Mouse (Mus musculus) T-helper 17 cell (primary cell): ENCODE results near the gene Ccdc12.

Experiments
- in situ Hi-C, 2 experiments: fragments of 300-600 bp; cut with MboI, MseI; formaldehyde crosslinking; loops; 1 replicate in 1 of 2; 2 replicates in 1 of 2; pipeline ENCODE4 v1.15.1; 2025; ENCODE audit warnings: high pct_unique_total_duplicates in 2 of 2

Ccdc12 gene

GRCm38 (mm10) chr9:110656249-110657221 lies at the start of gene Ccdc12:
Gene Ccdc12 (plus strand): TSS chr9:110656503.
- in situ Hi-C loops: no loop called here

DNA sequence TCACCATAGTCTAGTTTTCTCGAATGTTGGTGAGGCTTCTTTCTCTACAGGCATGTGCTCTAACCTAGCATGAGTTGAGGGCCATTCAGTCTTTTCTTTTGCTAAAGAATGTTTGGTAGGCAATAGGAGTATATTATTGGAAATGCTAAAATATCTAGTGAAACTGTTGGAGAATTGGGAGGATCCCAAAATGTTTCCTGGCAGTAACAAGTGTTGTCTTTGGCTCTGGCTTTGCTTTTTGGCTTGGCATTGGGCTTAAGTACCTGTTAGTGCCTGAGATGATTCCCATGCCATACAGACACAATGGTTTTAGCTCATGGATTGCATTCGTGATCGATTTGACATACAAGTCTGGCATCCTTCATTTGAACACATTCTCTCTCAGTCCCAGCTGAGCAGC lies 44.8 kb upstream of the Ccdc12 start:
- in situ Hi-C loops: loop anchor here in 1 of 2 experiments (25.0 kb wide), 1 partner anchor 174 kb away; no protein-coding TSS in a partner anchor

- in situ Hi-C loops: loop anchor here in 1 of 2 experiments (25.0 kb wide), 1 partner anchor 180 kb away; no protein-coding TSS in a partner anchor
Measured at GRCm38 (mm10) chr9:110617081-110617480, 39.2 kb upstream of the Ccdc12 start.

- in situ Hi-C loops: loop anchor here in 1 of 2 experiments (25.0 kb wide), 1 partner anchor 183 kb away; no protein-coding TSS in a partner anchor
Measured at GRCm38 (mm10) chr9:110620180-110620579, 36.1 kb upstream of the Ccdc12 start.

DNA sequence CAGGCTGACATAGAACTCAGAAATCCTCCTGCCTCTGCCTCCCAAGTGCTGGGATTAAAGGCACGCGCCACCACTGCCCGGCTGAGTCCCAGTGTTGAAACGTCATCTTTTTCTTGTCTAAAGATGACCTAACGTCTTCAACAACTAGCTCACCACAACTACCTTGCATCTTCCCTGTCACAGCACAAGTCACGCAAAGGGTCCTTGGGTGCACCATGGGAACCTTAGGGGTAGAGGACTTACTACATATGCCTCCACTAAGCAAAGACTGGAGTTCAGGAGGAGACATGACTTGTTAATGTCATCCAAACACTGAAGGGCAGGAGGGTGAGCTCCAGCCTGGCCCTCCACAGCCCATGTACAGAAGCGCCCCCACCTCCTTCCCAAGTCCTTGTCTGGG lies 35.6 kb upstream of the Ccdc12 start:
- in situ Hi-C loops: loop anchor here in 1 of 2 experiments (25.0 kb wide), 1 partner anchor 183 kb away; no protein-coding TSS in a partner anchor

DNA sequence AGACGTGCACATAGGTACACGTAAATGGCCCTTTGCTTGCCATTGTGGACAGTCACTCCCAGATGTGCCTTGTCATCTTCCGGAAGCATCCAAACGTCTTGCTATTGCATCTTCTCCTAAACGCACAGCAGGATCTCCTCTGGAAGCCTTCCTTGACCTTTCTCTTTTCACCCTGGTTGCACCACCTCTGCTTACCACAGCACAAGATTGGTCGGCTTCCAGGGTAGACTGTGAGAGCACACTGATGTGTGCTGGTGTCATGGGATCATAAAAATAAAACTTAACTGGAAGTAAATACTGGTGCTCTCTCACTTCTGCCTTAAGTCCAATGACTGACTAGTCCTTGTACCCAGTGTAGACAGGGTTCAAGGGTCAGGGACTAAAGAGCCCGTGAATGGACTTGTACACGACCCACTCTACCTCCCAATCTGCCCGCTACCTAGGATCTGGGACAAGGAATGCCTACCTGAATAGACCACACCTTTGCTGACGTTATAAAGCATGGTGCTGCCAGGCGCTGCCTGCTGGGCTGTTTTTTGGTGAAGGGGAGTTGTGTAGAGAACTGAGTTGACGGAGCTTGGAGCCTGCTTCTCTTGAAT lies 33.6 kb upstream of the Ccdc12 start:
- in situ Hi-C loops: loop anchor here in 1 of 2 experiments (25.0 kb wide), 1 partner anchor 185 kb away; no protein-coding TSS in a partner anchor

- in situ Hi-C loops: loop anchor here in 1 of 2 experiments (25.0 kb wide), 1 partner anchor 186 kb away; no protein-coding TSS in a partner anchor
Measured at GRCm38 (mm10) chr9:110623416-110624195, 32.7 kb upstream of the Ccdc12 start.

- in situ Hi-C loops: loop anchor here in 1 of 2 experiments (25.0 kb wide), 1 partner anchor 187 kb away; no protein-coding TSS in a partner anchor
Measured at GRCm38 (mm10) chr9:110624361-110625166, 31.7 kb upstream of the Ccdc12 start, which contains the start of gene Nradd. Gene Nradd (minus strand): TSS chr9:110624452.

GRCm38 (mm10) chr9:110625350-110625908 lies 30.9 kb upstream of the Ccdc12 start:
- in situ Hi-C loops: no loop called here

DNA sequence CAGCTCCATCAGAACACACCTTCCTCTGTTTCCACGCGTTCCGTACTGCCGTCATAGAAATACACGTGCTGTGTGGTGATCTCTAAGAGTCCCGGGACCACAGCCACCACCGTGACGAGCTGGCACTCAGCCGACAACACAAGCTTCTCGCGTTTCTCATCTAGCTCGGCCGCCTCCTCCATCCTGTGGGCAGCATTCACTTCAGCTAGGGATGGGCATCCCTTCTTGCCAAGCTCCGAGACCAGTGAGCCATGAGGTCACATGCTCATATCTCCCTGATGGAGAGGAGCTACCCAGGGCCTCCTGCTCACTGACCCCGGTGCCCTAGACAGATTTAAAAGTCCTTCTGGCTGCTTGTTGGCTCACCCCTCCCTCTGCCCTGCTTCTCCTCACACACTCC lies 26.1 kb upstream of the Ccdc12 start:
- in situ Hi-C loops: no loop called here

DNA sequence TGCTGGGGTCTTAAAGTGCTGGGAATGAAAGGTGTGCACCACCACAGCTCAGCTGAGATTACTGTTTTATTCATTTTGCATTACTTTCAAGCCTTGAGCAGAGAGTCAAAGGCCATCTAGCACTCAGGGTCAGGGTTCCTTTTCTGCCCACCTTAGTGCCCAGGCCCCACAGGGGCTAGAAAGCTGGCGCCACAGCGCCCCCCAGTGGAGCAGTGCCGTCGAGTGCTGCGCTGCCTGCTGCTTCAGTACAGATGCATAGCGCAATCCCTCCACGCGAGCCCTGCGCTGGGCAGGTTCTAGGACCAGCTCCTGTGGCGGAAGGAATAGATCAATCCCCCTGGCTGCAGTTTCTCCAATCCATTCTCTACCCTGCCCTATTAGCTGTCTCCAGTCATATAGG lies 25.1 kb upstream of the Ccdc12 start:
- in situ Hi-C loops: no loop called here

DNA sequence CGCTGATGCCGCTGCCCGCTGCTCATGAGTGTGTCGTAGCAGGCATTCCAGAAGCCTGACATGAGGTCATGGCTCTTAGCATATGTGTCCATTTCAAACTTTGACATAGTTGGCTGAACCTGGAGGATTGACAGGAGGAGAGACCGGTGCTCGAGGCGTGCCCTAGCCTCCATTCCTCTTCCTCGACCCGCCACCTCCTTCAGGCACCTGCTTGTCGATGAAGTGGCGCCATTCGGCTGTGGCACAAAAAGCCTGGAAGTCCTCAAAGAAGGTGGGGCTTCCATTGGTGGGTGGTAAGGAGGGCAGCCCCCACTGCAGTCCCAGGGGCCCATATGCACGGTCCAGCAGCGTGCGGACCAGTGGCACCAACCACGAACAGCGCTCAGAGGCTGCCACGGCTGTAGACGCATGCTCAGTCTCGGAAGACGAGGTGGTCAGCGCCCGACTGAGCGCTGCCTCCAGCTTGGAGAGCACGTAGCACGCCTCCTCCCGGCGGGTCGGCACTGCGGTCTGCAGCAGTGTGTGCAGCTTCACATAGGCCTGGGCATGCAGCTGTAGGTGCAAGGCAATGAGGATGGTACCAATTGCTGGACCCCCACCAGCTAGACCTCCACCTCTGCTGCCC lies 24.5 kb upstream of the Ccdc12 start:
- in situ Hi-C loops: no loop called here

DNA sequence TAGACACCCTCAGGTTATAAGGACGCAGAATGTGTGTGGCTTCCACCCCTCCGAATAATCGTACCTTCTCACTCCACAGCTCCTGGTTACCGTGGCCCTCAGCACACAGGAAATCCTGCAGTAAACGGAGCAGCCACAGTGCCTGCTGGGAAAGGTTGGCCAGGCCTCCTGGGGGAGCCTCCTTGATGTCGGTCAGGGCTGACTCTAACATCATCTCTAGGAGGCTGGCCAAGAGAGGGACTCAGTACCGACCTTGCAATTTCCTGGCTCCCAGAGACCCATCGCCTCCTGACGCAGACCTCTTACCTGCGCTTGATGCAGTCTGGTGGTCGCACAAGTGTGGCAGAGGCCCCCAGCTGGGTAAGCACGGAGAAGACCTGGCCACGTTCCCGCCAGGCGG lies 23.6 kb upstream of the Ccdc12 start:
- in situ Hi-C loops: no loop called here

DNA sequence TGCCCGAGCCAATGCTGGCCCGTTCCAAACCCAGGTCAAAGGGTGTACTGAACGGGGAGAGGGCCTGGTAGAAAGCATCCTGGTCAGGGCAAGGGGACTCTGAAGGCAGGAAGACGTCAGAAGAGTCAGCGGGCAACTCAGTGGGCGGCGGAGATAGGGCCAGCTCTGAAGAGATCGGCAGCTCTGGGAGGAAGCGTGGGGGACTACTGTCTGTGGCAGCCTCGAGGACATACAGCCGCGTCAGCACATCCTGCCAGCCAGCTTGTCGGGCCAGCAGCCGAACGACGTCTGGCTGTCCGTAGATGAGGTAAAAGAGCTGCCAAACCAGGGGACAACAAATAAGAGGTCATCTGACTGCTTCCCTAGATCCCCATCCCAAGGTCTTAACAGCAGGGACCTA lies 22.4 kb upstream of the Ccdc12 start:
- in situ Hi-C loops: no loop called here

- in situ Hi-C loops: no loop called here
Measured at GRCm38 (mm10) chr9:110635225-110635624, 21.1 kb upstream of the Ccdc12 start.

GRCm38 (mm10) chr9:110638611-110639021 lies 17.7 kb upstream of the Ccdc12 start:
- in situ Hi-C loops: no loop called here

- in situ Hi-C loops: loop anchor here (5.0 to 10.0 kb wide), 3 partner anchors 61 to 766 kb away; partner anchors contain the start of gene Cdc25a (in 1 of the 2)
Measured at GRCm38 (mm10) chr9:110641006-110641405, 15.3 kb upstream of the Ccdc12 start.

GRCm38 (mm10) chr9:110642812-110643524 lies 13.3 kb upstream of the Ccdc12 start:
- in situ Hi-C loops: loop anchor here (5.0 to 10.0 kb wide), 3 partner anchors 59 to 768 kb away; partner anchors contain the start of gene Cdc25a (in 1 of the 2)

GRCm38 (mm10) chr9:110643787-110644186 lies 12.5 kb upstream of the Ccdc12 start:
- in situ Hi-C loops: loop anchor here (5.0 to 10.0 kb wide), 3 partner anchors 59 to 769 kb away; partner anchors contain the start of gene Cdc25a (in 1 of the 2)
